Mouse (Mus musculus): ENCODE data around the gene Abhd15. TPM values are rescaled to one million over a fixed set of nuclear protein-coding genes. Genes with fewer than 3 reads are reported as not detected.

Abhd15 gene
- polyA plus RNA-seq, 1 experiment from 2014 or later, result 3.9 TPM

DNA sequence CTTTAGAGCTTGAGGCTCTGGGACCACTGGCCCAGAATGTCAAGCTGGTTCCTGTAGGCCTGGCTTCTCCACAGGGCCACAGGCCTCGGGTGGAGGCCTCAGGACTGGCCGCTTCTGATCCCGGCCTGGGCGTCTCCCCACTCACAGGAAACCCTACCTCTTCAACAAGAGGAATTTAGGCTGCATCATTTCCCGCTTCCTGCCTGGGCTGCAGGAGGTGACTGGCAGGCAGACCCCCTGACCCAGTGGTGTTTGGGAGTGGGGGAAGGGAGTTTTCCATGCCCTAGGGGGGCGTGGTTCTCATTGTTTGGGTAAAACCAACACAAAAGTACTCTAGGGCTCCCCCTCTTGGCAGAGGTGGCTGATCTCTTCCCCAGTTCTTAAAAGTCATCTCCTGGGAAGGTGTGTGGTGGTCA, 17.6 kb upstream of the Abhd15 start:
- Histone ChIP-seq H3K4me1 (replicated peaks; ENCODE audit: control insufficient read depth, insufficient read depth, low read length) (peaks cover 41% of the 10 kb centered on the region), H3K36me3 (ENCODE audit: control insufficient read depth, insufficient read depth, low read length) (peaks cover 16% of the 10 kb centered on the region), H3K27me3 (replicated peaks; ENCODE audit: control insufficient read depth, insufficient read depth, low read length) (no peaks in the 10 kb centered on the region), H3K4me2 (peak overlapping the region; percentile 37), H3K27ac (ENCODE audit: low read depth, low read length) (peak overlapping the region; percentile 85), H3K9ac (ENCODE audit: low read depth, low read length) (no peak overlapping the region), H3K4me3 (ENCODE audit: low read depth, low read length) (peak overlapping the region; percentile 8; the same call in 1 of the 2 replicates), H3K9me3 (ENCODE audit: control insufficient read depth, low read length) (no peaks in the 10 kb centered on the region)
- no peak for DNase-seq (ENCODE audit: low spot score)
- ATAC-seq (replicated peaks; ENCODE audit: low FRiP score), result no peak
- 37% methylated on average over 6 of the region's 6 CpGs for WGBS

GRCm38 (mm10) chr11:77497851-77498250, 17.1 kb upstream of the Abhd15 start:
- 46% methylated on average over 4 of the region's 4 CpGs for WGBS
- H3K4me3 ChIP-seq (ENCODE audit: low read depth, low read length), result no peak overlapping the region
- DNase-seq (ENCODE audit: low spot score) (no peak), ATAC-seq (replicated peaks; ENCODE audit: low FRiP score) (no peak)
- H3K27ac ChIP-seq (ENCODE audit: low read depth, low read length), result peak overlapping the region; percentile 50
- H3K4me1 ChIP-seq (replicated peaks; ENCODE audit: control insufficient read depth, insufficient read depth, low read length), result peaks cover 41% of the 10 kb centered on the region
- no peak overlapping the region for H3K9ac ChIP-seq (ENCODE audit: low read depth, low read length)
- H3K27me3 ChIP-seq (replicated peaks; ENCODE audit: control insufficient read depth, insufficient read depth, low read length), result no peaks in the 10 kb centered on the region
- peak overlapping the region; percentile 37; the same call in 1 of the 2 replicates for H3K4me2 ChIP-seq
- H3K9me3 ChIP-seq (ENCODE audit: control insufficient read depth, low read length), result no peaks in the 10 kb centered on the region
- H3K36me3 ChIP-seq (ENCODE audit: control insufficient read depth, insufficient read depth, low read length), result peaks cover 18% of the 10 kb centered on the region

GRCm38 (mm10) chr11:77498261-77499139, 16.4 kb upstream of the Abhd15 start:
- no peak for DNase-seq (ENCODE audit: low spot score)
- Histone ChIP-seq H3K4me1 (replicated peaks; ENCODE audit: control insufficient read depth, insufficient read depth, low read length) (peaks cover 41% of the 10 kb centered on the region), H3K27me3 (replicated peaks; ENCODE audit: control insufficient read depth, insufficient read depth, low read length) (no peaks in the 10 kb centered on the region), H3K27ac (ENCODE audit: low read depth, low read length) (peak overlapping the region; percentile 50; the same call in 1 of the 2 replicates), H3K4me2 (peak overlapping the region; percentile 4; the same call in 1 of the 2 replicates), H3K4me3 (ENCODE audit: low read depth, low read length) (no peak overlapping the region), H3K9me3 (ENCODE audit: control insufficient read depth, low read length) (no peaks in the 10 kb centered on the region), H3K9ac (ENCODE audit: low read depth, low read length) (no peak overlapping the region), H3K36me3 (ENCODE audit: control insufficient read depth, insufficient read depth, low read length) (peaks cover 25% of the 10 kb centered on the region)
- 80% methylated on average over 12 of the region's 12 CpGs for WGBS
- no peak for ATAC-seq (replicated peaks; ENCODE audit: low FRiP score)

DNA sequence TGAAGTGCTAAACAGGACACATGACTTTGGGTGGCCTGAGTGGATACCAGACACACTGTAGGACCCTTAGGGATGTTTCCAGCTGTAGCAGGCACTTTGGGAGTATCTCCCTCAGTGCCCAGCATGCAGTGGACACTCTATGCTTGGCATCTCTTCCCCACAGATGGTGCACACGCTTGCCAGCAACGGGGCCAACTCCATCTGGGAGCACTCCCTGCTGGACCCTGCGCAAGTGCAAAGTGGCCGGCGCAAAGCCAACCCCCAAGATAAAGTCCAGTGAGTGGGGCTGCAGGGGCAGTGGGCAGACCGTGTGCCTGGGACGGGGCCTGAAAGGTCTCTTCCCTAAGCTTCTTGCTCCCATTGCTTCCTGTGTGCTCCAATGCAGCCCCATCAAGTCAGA, 15.6 kb upstream of the Abhd15 start:
- peaks cover 34% of the 10 kb centered on the region for H3K4me1 ChIP-seq (replicated peaks; ENCODE audit: control insufficient read depth, insufficient read depth, low read length)
- no peak overlapping the region for H3K9ac ChIP-seq (ENCODE audit: low read depth, low read length)
- no peak overlapping the region for H3K4me3 ChIP-seq (ENCODE audit: low read depth, low read length)
- no peak overlapping the region for H3K4me2 ChIP-seq
- ATAC-seq (replicated peaks; ENCODE audit: low FRiP score), result no peak
- H3K27me3 ChIP-seq (replicated peaks; ENCODE audit: control insufficient read depth, insufficient read depth, low read length), result no peaks in the 10 kb centered on the region
- peaks cover 32% of the 10 kb centered on the region for H3K36me3 ChIP-seq (ENCODE audit: control insufficient read depth, insufficient read depth, low read length)
- no peak overlapping the region for H3K27ac ChIP-seq (ENCODE audit: low read depth, low read length)
- H3K9me3 ChIP-seq (ENCODE audit: control insufficient read depth, low read length), result no peaks in the 10 kb centered on the region
- WGBS, result 88% methylated on average over 7 of the region's 7 CpGs
- no peak for DNase-seq (ENCODE audit: low spot score)

- Histone ChIP-seq H3K4me1 (replicated peaks; ENCODE audit: control insufficient read depth, insufficient read depth, low read length) (peaks cover 24% of the 10 kb centered on the region), H3K27me3 (replicated peaks; ENCODE audit: control insufficient read depth, insufficient read depth, low read length) (no peaks in the 10 kb centered on the region), H3K36me3 (ENCODE audit: control insufficient read depth, insufficient read depth, low read length) (peaks cover 45% of the 10 kb centered on the region), H3K27ac (ENCODE audit: low read depth, low read length) (no peak overlapping the region), H3K9ac (ENCODE audit: low read depth, low read length) (no peak overlapping the region), H3K4me3 (ENCODE audit: low read depth, low read length) (no peak overlapping the region), H3K9me3 (ENCODE audit: control insufficient read depth, low read length) (no peaks in the 10 kb centered on the region), H3K4me2 (no peak overlapping the region)
- 86% methylated on average over 17 of the region's 17 CpGs for WGBS
- ATAC-seq (replicated peaks; ENCODE audit: low FRiP score) (no peak), DNase-seq (ENCODE audit: low spot score) (no peak)
These were observed 14.3 kb upstream of the Abhd15 start for GRCm38 (mm10) chr11:77500361-77501325.

DNA sequence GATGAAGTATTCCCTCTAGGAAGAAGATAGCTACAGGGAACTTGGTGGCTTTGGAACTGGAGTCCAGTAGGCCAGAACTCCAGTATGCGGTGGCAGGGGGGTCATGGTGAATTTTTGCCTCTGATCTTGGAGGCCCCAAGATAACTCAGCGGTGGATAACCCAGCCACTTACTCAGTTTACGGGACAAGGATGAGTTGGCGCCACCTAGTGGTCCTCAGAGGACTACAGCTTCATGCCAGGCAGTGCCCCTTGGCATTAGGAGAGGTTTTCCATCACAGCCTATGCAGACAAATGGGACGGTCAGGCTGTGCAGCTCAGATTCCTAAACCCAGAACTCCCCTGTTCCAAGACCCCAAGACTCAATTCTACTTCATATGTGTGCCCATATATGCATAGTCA, 13.5 kb upstream of the Abhd15 start:
- Histone ChIP-seq H3K9me3 (ENCODE audit: control insufficient read depth, low read length) (no peaks in the 10 kb centered on the region), H3K4me2 (no peak overlapping the region), H3K27ac (ENCODE audit: low read depth, low read length) (no peak overlapping the region), H3K4me1 (replicated peaks; ENCODE audit: control insufficient read depth, insufficient read depth, low read length) (peaks cover 19% of the 10 kb centered on the region), H3K27me3 (replicated peaks; ENCODE audit: control insufficient read depth, insufficient read depth, low read length) (no peaks in the 10 kb centered on the region), H3K9ac (ENCODE audit: low read depth, low read length) (no peak overlapping the region), H3K36me3 (ENCODE audit: control insufficient read depth, insufficient read depth, low read length) (peaks cover 52% of the 10 kb centered on the region), H3K4me3 (ENCODE audit: low read depth, low read length) (no peak overlapping the region)
- ATAC-seq (replicated peaks; ENCODE audit: low FRiP score), result no peak
- no peak for DNase-seq (ENCODE audit: low spot score)
- 32% methylated on average over 5 of the region's 5 CpGs for WGBS

- DNase-seq (ENCODE audit: low spot score), result no peak
- ATAC-seq (replicated peaks; ENCODE audit: low FRiP score), result no peak
- WGBS, result 88% methylated on average over 4 of the region's 4 CpGs
- Histone ChIP-seq H3K36me3 (ENCODE audit: control insufficient read depth, insufficient read depth, low read length) (peaks cover 58% of the 10 kb centered on the region), H3K27me3 (replicated peaks; ENCODE audit: control insufficient read depth, insufficient read depth, low read length) (no peaks in the 10 kb centered on the region), H3K27ac (ENCODE audit: low read depth, low read length) (no peak overlapping the region), H3K9me3 (ENCODE audit: control insufficient read depth, low read length) (no peaks in the 10 kb centered on the region), H3K9ac (ENCODE audit: low read depth, low read length) (no peak overlapping the region), H3K4me1 (replicated peaks; ENCODE audit: control insufficient read depth, insufficient read depth, low read length) (peaks cover 15% of the 10 kb centered on the region), H3K4me3 (ENCODE audit: low read depth, low read length) (no peak overlapping the region), H3K4me2 (no peak overlapping the region)
These were observed 12.9 kb upstream of the Abhd15 start for GRCm38 (mm10) chr11:77501971-77502370.

GRCm38 (mm10) chr11:77502481-77502880, 12.4 kb upstream of the Abhd15 start:
- 87% methylated on average over 6 of the region's 6 CpGs for WGBS
- ATAC-seq (replicated peaks; ENCODE audit: low FRiP score) (no peak), DNase-seq (ENCODE audit: low spot score) (no peak)
- no peak overlapping the region for H3K27ac ChIP-seq (ENCODE audit: low read depth, low read length)
- no peak overlapping the region for H3K4me3 ChIP-seq (ENCODE audit: low read depth, low read length)
- no peak overlapping the region for H3K9ac ChIP-seq (ENCODE audit: low read depth, low read length)
- no peaks in the 10 kb centered on the region for H3K27me3 ChIP-seq (replicated peaks; ENCODE audit: control insufficient read depth, insufficient read depth, low read length)
- H3K4me1 ChIP-seq (replicated peaks; ENCODE audit: control insufficient read depth, insufficient read depth, low read length), result peaks cover 10% of the 10 kb centered on the region
- no peak overlapping the region for H3K4me2 ChIP-seq
- no peaks in the 10 kb centered on the region for H3K9me3 ChIP-seq (ENCODE audit: control insufficient read depth, low read length)
- H3K36me3 ChIP-seq (ENCODE audit: control insufficient read depth, insufficient read depth, low read length), result peaks cover 60% of the 10 kb centered on the region
